Mouse (Mus musculus): ENCODE measurements around the gene Nt5e.

Gene Nt5e

DNA sequence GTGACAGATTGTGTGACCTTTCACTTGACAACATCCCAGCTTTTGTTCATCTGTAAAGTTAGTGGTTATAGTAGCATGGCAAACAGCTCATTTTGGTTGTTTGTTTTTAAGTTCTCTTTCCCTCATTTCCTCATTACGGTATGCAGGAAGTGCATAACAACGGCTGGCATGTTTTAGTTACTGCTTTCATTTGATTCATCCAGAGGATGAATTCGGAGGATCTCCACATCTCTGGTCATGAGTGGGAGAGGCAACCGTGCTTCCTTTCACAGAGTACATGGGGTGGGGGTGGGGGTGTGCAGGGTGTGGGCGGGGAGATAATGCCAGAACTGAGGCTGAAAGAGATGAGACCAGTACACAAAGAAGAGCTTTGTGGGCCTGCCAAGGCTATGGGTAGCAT lies 19.9 kb downstream of the Nt5e start:
- DNase-seq (ENCODE audit: low read depth): no peak

DNA sequence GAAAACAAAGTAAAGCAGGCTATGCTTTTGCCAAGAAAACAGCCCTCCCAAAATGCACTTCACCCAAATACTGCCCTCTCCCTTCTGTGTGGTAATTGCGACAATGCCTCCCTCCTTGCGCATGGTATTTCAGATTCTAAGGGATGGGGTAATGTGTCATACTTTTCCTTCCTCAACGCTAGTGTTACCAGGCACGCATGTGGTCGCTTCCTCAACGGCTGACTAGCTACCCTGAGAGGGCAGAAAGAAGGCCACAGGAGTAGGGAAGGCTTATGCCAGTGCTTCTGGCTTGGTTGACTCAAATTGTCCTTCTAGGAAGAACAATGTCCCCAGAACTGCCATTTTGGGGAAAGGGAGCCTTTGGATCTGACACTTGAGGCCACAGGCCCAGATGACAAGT lies 21.6 kb downstream of the Nt5e start:
- no peak for DNase-seq (ENCODE audit: low read depth)

DNA sequence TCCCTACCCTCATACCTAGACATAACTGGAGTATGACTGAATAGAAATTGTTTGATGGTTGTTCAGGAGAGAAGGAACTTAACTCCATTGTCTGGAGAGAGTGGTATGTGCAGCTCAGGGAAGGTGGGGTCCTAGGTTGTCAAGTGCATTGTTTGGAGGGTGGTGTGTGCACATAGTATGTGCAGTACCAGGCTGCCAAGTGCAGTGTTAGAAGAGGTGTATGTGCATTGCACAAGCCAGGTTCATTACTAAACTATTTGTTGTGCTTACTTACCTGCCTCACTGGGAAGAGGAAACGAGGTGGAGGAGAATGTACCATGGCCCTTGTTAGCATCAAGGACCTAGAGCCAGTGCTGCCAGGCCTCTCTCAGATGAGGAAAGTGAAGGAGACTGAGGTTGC lies 23.3 kb downstream of the Nt5e start:
- DNase-seq (ENCODE audit: low read depth): no peak

DNA sequence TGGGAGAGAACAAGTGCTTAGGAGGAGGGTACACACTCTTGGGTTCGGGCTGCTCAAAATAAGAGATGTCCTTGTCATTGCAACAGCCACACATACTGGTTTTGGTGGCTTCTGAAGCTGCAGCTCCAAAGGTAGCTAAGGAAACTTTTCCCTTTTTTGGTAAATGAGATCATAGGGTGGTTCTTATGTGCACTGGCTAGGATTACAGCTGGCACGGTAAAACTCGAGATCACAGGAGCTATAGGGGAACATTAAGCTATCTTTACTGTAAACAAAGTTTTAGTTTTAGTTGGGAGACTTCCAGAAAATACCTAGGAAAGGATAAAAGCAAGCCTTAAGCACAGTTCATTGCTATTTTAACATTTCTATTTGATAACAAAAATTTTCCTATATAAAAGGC lies 24.2 kb downstream of the Nt5e start:
- no peak for DNase-seq (ENCODE audit: low read depth)

GRCm38 (mm10) chr9:88352741-88353140 lies 25.7 kb downstream of the Nt5e start:
- no peak for DNase-seq (ENCODE audit: low read depth)

- DNase-seq (ENCODE audit: low read depth): no peak
Observed at GRCm38 (mm10) chr9:88353459-88353858, 26.5 kb downstream of the Nt5e start.

GRCm38 (mm10) chr9:88357173-88357572 lies 30.2 kb downstream of the Nt5e start:
- DNase-seq (ENCODE audit: low read depth): no peak

- DNase-seq (ENCODE audit: low read depth): no peak
Observed at GRCm38 (mm10) chr9:88359140-88359539, 32.1 kb downstream of the Nt5e start.

DNA sequence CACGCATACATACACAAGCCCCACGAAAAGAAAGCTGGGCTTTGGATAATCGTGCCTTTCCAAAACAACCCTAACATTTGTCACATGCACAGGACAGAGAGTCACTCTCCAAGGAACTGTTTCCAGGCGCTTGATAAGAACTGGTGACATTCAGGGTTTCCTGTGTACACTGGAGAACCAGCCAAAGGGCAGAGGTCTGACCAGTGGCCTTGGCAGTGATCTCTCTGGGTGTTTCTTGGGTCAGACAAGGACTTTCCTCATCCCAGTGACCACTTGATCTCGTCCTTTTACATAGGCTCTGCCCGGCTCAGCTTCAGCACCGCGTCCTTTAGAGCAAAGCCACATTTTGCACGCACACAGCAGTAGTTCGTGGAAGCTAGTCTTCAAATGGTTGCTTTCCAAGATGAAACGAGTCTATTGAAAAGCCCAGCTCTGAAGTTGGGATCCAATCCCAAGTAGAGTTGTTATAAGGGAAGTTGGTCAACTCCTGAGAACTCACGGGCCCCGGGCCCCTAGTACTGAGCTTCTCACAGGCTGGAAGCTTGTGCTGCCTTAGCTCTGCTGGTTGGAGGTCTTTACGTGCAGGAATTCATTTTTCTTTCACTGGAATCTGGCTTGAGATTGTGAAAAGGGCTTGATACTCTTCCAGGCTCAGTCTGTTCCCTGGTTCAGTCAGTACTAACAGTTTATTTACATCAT lies 34.4 kb downstream of the Nt5e start:
- no peak for DNase-seq (ENCODE audit: low read depth)

- DNase-seq (ENCODE audit: low read depth): no peak
Observed at GRCm38 (mm10) chr9:88362055-88362850, 35.3 kb downstream of the Nt5e start.

GRCm38 (mm10) chr9:88363102-88363501 lies 36.1 kb downstream of the Nt5e start:
- DNase-seq (ENCODE audit: low read depth): no peak

DNA sequence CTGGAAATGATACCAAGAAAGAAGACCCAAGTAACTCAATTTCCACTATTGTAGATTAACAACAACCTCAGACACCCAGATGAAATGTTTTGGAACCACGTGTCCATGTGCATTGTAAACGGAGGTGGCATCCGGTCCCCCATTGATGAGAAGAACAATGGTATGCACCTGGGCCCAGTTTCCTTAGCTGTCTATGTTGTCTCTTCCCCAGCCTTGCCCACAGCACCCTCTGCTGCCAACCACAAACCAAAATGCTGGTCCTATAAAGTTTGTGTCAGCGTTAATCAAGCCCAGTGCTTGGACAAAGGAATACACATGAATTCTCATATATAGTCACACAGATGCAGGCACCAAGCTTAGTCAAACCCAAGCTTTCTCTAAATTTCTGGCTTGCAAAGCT lies 39.3 kb downstream of the Nt5e start:
- DNase-seq (ENCODE audit: low read depth): no peak

- no peak for DNase-seq (ENCODE audit: low read depth)
Observed at GRCm38 (mm10) chr9:88366819-88367218, 39.8 kb downstream of the Nt5e start.

- DNase-seq (ENCODE audit: low read depth): no peak
Observed at GRCm38 (mm10) chr9:88367322-88367721, 40.3 kb downstream of the Nt5e start.

- no peak for DNase-seq (ENCODE audit: low read depth)
Observed at GRCm38 (mm10) chr9:88367751-88368150, 40.8 kb downstream of the Nt5e start.

DNA sequence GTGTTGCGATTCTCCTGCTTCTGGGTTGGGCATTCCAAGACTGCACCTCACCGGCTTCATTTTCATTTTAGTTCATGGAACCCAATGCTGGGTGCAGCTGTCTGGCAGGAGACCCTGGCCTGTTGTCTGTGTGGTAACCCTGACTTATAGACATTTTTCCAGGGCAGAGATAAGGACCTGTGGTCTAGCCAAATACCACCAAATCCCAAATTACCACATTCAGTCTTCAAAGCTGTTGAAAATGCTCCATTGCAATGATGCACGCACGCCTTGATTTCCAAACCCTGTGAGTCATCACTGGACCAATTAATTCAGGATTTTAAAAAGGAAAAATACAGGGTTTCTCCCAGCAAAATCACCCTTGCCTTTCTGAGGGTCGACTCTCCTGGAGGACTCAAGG lies 41.5 kb downstream of the Nt5e start:
- DNase-seq (ENCODE audit: low read depth): no peak

DNA sequence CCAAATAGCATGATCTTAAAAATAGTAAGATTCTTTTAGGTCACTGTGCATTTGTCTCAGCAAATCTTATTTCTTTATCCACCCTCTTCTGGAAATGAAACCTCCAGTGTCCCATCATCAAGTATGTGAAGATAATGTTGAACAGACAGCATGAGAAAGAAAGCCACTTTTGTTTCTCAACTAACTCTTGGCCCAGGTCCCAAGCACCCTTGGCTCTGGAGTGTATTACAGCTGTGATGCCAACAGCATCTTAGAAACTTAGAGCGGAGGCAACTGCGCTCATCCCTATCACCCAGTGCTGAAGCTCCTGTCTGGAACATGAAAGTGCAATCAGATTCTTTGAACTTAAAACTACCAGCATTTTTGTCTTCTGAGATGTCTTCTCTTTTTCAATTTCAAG lies 42.7 kb downstream of the Nt5e start:
- DNase-seq (ENCODE audit: low read depth): no peak

GRCm38 (mm10) chr9:88371201-88371600 lies 44.2 kb downstream of the Nt5e start:
- no peak for DNase-seq (ENCODE audit: low read depth)

- no peak for DNase-seq (ENCODE audit: low read depth)
Observed at GRCm38 (mm10) chr9:88373001-88373400, 46.0 kb downstream of the Nt5e start.

DNA sequence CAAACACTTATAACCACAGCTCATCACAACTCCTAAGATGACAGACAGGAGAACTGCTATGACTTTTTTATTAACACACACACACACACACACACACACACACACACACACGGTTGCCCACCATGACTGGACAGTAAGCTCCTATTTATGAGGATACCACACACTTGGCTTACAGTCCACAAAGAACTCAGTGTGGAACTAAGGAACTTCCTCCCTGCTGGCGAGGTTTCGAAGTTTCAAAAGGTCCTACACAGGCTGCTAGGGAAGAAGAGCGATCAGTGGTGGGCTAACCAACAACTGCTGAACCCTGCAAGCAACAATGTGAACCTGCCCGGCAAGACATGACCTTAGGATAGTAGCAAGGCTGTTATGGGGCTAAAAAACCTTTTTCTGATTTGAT lies 50.5 kb downstream of the Nt5e start:
- no peak for DNase-seq (ENCODE audit: low read depth)

- DNase-seq (ENCODE audit: low read depth): no peak
Observed at GRCm38 (mm10) chr9:88379057-88379456, 52.1 kb downstream of the Nt5e start.

DNA sequence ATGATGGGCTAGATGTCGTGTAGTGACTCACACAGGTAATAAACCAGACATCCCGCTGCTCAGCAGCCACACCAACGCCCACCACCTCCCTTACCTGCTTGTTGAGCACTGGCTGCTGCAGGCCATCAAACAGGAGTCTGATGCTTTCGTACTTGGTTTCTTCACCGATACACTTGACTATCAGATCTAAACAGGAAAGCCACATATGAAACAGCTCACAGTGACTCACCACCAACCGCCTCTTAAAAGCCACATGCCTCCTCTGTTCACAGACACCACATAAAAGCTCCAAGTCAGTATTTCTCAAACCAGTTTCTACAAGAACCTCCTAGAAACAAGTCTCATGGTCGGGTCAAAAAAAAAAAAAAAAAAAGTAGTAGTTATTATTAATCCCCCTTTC lies 53.1 kb downstream of the Nt5e start:
- no peak for DNase-seq (ENCODE audit: low read depth)

GRCm38 (mm10) chr9:88380542-88380941 lies 53.5 kb downstream of the Nt5e start:
- no peak for DNase-seq (ENCODE audit: low read depth)

- no peak for DNase-seq (ENCODE audit: low read depth)
Observed at GRCm38 (mm10) chr9:88388826-88389225, 61.8 kb downstream of the Nt5e start.

Data from fibroblast of lung, adult 2 months (primary cell).